Mouse (Mus musculus): Measurements from ENCODE around the gene Ssmem1.

The Ssmem1 gene

GRCm38 (mm10) chr6:30526586-30527515 is 17.2 kb downstream of the Ssmem1 start:
- no peak for DNase-seq (ENCODE audit: low spot score)

GRCm38 (mm10) chr6:30528800-30529199 is 19.2 kb downstream of the Ssmem1 start:
- no peak for DNase-seq (ENCODE audit: low spot score)

GRCm38 (mm10) chr6:30535340-30535739 is 25.7 kb downstream of the Ssmem1 start:
- DNase-seq (ENCODE audit: low spot score): no peak

GRCm38 (mm10) chr6:30538240-30538639 is 28.6 kb downstream of the Ssmem1 start:
- no peak for DNase-seq (ENCODE audit: low spot score)

GRCm38 (mm10) chr6:30538800-30539199 is 29.2 kb downstream of the Ssmem1 start:
- DNase-seq (ENCODE audit: low spot score): no peak

GRCm38 (mm10) chr6:30541009-30541799 is 31.6 kb downstream of the Ssmem1 start, which contains the start of gene Cpa2:
TSS of gene Cpa2 (plus strand) at chr6:30541582.
- DNase-seq (ENCODE audit: low spot score): no peak

GRCm38 (mm10) chr6:30542277-30542676 is 32.6 kb downstream of the Ssmem1 start:
- no peak for DNase-seq (ENCODE audit: low spot score)

- no peak for DNase-seq (ENCODE audit: low spot score)
These were observed 33.4 kb downstream of the Ssmem1 start for GRCm38 (mm10) chr6:30543077-30543476.

- DNase-seq (ENCODE audit: low spot score): no peak
These were observed 34.2 kb downstream of the Ssmem1 start for GRCm38 (mm10) chr6:30543851-30544250.

GRCm38 (mm10) chr6:30545689-30546088 is 36.0 kb downstream of the Ssmem1 start:
- DNase-seq (ENCODE audit: low spot score): no peak

GRCm38 (mm10) chr6:30546571-30547273 is 37.1 kb downstream of the Ssmem1 start:
- no peak for DNase-seq (ENCODE audit: low spot score)

GRCm38 (mm10) chr6:30547274-30547645 is 37.6 kb downstream of the Ssmem1 start:
- DNase-seq (ENCODE audit: low spot score): no peak

- no peak for DNase-seq (ENCODE audit: low spot score)
These were observed 38.1 kb downstream of the Ssmem1 start for GRCm38 (mm10) chr6:30547656-30548306.

GRCm38 (mm10) chr6:30549231-30549761 is 39.6 kb downstream of the Ssmem1 start:
- DNase-seq (ENCODE audit: low spot score): no peak

GRCm38 (mm10) chr6:30550496-30551192 is 41.0 kb downstream of the Ssmem1 start:
- DNase-seq (ENCODE audit: low spot score): no peak

- DNase-seq (ENCODE audit: low spot score): no peak
These were observed 41.5 kb downstream of the Ssmem1 start for GRCm38 (mm10) chr6:30551193-30551515.

- no peak for DNase-seq (ENCODE audit: low spot score)
These were observed 42.3 kb downstream of the Ssmem1 start for GRCm38 (mm10) chr6:30551644-30552580.

- DNase-seq (ENCODE audit: low spot score): no peak
These were observed 43.0 kb downstream of the Ssmem1 start for GRCm38 (mm10) chr6:30552628-30553027.

GRCm38 (mm10) chr6:30553381-30554010 is 43.8 kb downstream of the Ssmem1 start:
- no peak for DNase-seq (ENCODE audit: low spot score)
